Mouse (Mus musculus) erythroblast, embryonic 14.5 days (primary cell): ENCODE data around the gene Tcta.

Experiments
- GATA1 ChIP-seq: IDR thresholded peaks from 2 replicates; pipeline ENCODE4 v1.6.1; 2012; ENCODE audit warnings: low read length, inconsistent platforms, mixed read lengths
- TAL1 ChIP-seq: IDR thresholded peaks from 3 replicates; pipeline ENCODE4 v1.6.1; 2012; ENCODE audit warnings: low read length, inconsistent platforms, mixed read lengths

DNA sequence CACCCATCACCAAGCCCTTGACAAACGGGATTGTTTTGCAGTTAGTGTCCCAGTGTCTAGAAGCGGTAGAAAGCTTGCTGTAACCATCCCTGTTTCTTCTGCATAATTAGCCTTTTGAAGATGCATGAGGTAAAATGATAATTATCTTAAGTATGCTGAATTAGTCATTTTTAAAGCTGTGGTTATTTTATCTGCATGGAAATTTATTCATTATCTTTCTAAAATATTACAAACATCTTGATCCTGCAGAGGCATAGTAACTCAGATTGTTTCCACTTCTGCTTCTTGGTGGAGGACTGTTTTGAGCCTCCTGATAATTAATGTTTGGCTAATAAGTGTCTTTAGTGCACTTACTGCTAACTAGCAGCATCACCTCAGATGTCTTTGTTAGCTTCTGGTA, 12.5 kb upstream of the Tcta start:
- TF ChIP-seq GATA1 (no peak), TAL1 (no peak)
